ENCODE assay signal across 10 mouse cellular contexts in the genomic region with DNA sequence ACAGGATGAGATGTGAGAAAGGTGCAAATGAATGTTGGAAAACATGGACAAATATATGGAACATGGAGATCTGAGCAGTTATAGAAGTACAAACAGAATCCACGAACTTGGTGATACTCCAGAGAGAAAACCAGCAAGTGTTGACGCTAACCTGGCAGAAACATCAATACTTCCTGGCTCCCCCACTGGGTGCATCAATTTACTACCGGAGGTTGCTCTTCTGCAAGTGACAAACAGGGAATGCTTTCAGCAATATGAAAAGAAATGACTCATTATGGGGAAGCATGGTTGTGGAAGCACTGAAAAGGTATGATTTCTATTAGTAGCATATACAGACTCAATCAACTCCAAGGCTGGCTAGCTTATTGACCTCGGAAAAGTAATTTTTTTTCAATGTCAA.
"Had no signal": no experiment of that assay in that cellular context is flagged by ENCODE, and none has a peak within 500 bp of the region (broad histone marks: within the 10 kb centered on the region; RNA-seq: fewer than 3 reads in every experiment).

No protein-coding gene starts in this region.

- H3K27me3 ChIP-seq: limb, embryonic 15.5 days; midbrain, embryonic 13.5 days; stomach, embryonic 15.5 days had no signal

- H3K36me3 ChIP-seq: limb, embryonic 15.5 days; midbrain, embryonic 13.5 days; stomach, embryonic 15.5 days had no signal

- H3K4me1 ChIP-seq: limb, embryonic 15.5 days; midbrain, embryonic 13.5 days; stomach, embryonic 15.5 days had no signal

- H3K27ac ChIP-seq: limb, embryonic 15.5 days; liver, embryonic 14.5 days; midbrain, embryonic 13.5 days; stomach, embryonic 15.5 days had no signal

- H3K4me3 ChIP-seq: limb, embryonic 15.5 days; midbrain, embryonic 13.5 days; stomach, embryonic 15.5 days had no signal

- DNase-seq: kidney, postnatal 10 days; kidney, postnatal 4 days; lung, adult 18-20 months; right cerebral cortex, postnatal 14 days; thymus, adult 2 months; thymus, postnatal 25 days had no signal
